Mouse (Mus musculus): Measurements from ENCODE around the gene Ccnd2. TPM values are rescaled to one million over a fixed set of nuclear protein-coding genes. Genes with fewer than 3 reads are reported as not detected.
A peak's percentile ranks its signal among the peaks of the same experiment; 100 is the strongest.

Gene Ccnd2
- total and polyA plus RNA-seq, 3 experiments, result 67.3 to 407 (median 198) TPM

- TF ChIP-seq POLR2AphosphoS5 (IDR thresholded peaks at IDR 0.05; ENCODE audit: borderline replicate concordance, low read depth, low read length) (no peak), HCFC1 (IDR thresholded peaks at IDR 0.05; ENCODE audit: low read depth, low read length) (peak; percentile 21; the same call in 1 of the 2 replicates), NRF1 (IDR thresholded peaks at IDR 0.05; ENCODE audit: insufficient read depth, low read depth, low read length, poor library complexity, severe bottlenecking) (no peak), MYC (IDR thresholded peaks at IDR 0.05; ENCODE audit: low read depth, low read length) (no peak), JUND (IDR thresholded peaks at IDR 0.05; ENCODE audit: low read depth, low read length) (no peak), MAFK (IDR thresholded peaks at IDR 0.05; ENCODE audit: borderline replicate concordance, low read depth, low read length) (no peak), CHD2 (IDR thresholded peaks at IDR 0.05; ENCODE audit: low read length) (no peak), POLR2A (IDR thresholded peaks at IDR 0.05; ENCODE audit: control insufficient read depth in 1 of 2, insufficient read depth in 1 of 2, low read depth in 1 of 2, low read length in 2 of 2, poor library complexity in 1 of 2) (no peak; a peak in 1 of 4 replicates), ZNF384 (IDR thresholded peaks at IDR 0.05; ENCODE audit: low read depth, low read length) (no peak), MXI1 (IDR thresholded peaks at IDR 0.05; ENCODE audit: low read depth, low read length) (no peak; the same call in 1 of the 2 replicates), ETS1 (IDR thresholded peaks at IDR 0.05; ENCODE audit: low read depth, low read length) (no peak), USF1 (IDR thresholded peaks at IDR 0.05; ENCODE audit: low read depth, low read length) (no peak), TAL1 (IDR thresholded peaks at IDR 0.05; ENCODE audit: low read length) (no peak), MYB (IDR thresholded peaks at IDR 0.05; ENCODE audit: low read depth, low read length) (no peak)
Measured at GRCm38 (mm10) chr6:127142154-127143123, 9.6 kb downstream of the Ccnd2 start (continued).

DNA sequence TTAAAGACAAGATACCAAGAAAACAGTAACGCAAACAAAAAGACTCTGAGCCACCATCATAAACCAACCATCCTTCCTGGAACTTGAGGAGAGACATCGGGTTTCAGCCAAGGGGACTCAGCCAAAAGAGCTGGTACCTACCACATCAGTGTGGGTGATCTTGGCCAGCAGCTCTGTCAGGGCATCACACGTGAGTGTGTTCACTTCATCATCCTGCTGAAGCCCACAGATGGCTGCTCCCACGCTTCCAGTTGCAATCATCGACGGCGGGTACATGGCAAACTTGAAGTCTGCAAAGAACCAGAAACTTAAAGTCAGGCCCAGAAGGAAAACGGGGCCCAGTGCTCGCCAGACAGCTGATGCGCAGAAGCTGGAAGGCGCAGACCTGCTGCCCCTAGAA is 13.0 kb downstream of the Ccnd2 start:
- no peaks in the 10 kb centered on the region for H3K27me3 ChIP-seq (ENCODE audit: control insufficient read depth in 1 of 2, insufficient read depth in 2 of 2, low read length in 2 of 2)
- no peak for TF ChIP-seq ZMIZ1 (IDR thresholded peaks at IDR 0.05; ENCODE audit: low read depth, low read length)
- no peak for TF ChIP-seq KAT2A (conservative IDR thresholded peaks at IDR 0.05; ENCODE audit: low read depth, low read length)

More for the DNA sequence above, 13.0 kb downstream of the Ccnd2 start:
- Histone ChIP-seq H3K9ac (ENCODE audit: control insufficient read depth, low read depth, low read length, poor library complexity, severe bottlenecking) (no peak overlapping the region), H3K27ac (ENCODE audit: control insufficient read depth, low read depth, low read length) (no peak overlapping the region), H3K4me1 (ENCODE audit: control insufficient read depth in 1 of 2, insufficient read depth in 2 of 2, low read length in 2 of 2) (peaks cover 7 to 17% of the 10 kb centered on the region in 2 experiments; a peak in 3 of 4 replicates), H3K4me3 (ENCODE audit: control insufficient read depth in 1 of 2, insufficient read depth in 1 of 2, low read depth in 2 of 2, low read length in 2 of 2) (no peak overlapping the region), H3K9me3 (replicated peaks; ENCODE audit: insufficient read depth, low read length) (no peaks in the 10 kb centered on the region), H3K79me2 (ENCODE audit: control insufficient read depth, insufficient read depth, low read length, poor library complexity) (no peaks in the 10 kb centered on the region), H3K36me3 (ENCODE audit: control insufficient read depth in 1 of 2, insufficient read depth in 2 of 2, low read length in 2 of 2) (peaks cover 20 to 32% of the 10 kb centered on the region in 2 experiments)
- DNase-seq (ENCODE audit: low read depth, low spot score), result no peak

Measured in MEL (cell line).